Mouse (Mus musculus) small intestine, adult 2 months (tissue): ENCODE measurements around the gene Adk. TPM values are rescaled to one million over a fixed set of nuclear protein-coding genes. Genes with fewer than 3 reads are reported as not detected.

Experiments used
- H3K27ac ChIP-seq: fragments of 200-500 bp; 2 replicates; pipeline ENCODE4 v1.5.1; 2012; ENCODE audit warnings: low read depth, low read length, control low read depth, inconsistent platforms; ENCODE audit not compliant: insufficient read depth
- H3K27me3 ChIP-seq: fragments of 200-500 bp; 2 replicates; pipeline ENCODE4 v1.6.1; 2012; ENCODE audit warnings: mild to moderate bottlenecking, moderate library complexity, low read length, inconsistent platforms; ENCODE audit not compliant: control insufficient read depth, insufficient read depth
- H3K36me3 ChIP-seq: fragments of 200-500 bp; 2 replicates; pipeline ENCODE4 v1.6.1; 2012; ENCODE audit warnings: mild to moderate bottlenecking, low read length, control low read depth, inconsistent platforms; ENCODE audit not compliant: control insufficient read depth, insufficient read depth
- H3K4me1 ChIP-seq: fragments of 200-500 bp; 2 replicates; pipeline ENCODE4 v1.6.1; 2012; ENCODE audit warnings: low read length, inconsistent platforms, mixed read lengths; ENCODE audit not compliant: control insufficient read depth, insufficient read depth, insufficient read length
- H3K4me3 ChIP-seq: fragments of 200-500 bp; 2 replicates; pipeline ENCODE4 v1.5.1; 2012; ENCODE audit warnings: low read depth, mild to moderate bottlenecking, control low read depth, inconsistent platforms, low read length, moderate library complexity
- CTCF ChIP-seq: fragments of 200-500 bp; IDR thresholded peaks from 2 replicates; pipeline ENCODE4 v1.5.1; 2012; ENCODE audit warnings: low read depth, mild to moderate bottlenecking, control low read depth, inconsistent platforms, low read length, moderate library complexity, mixed read lengths; ENCODE audit not compliant: insufficient replicate concordance, insufficient read length; ENCODE audit errors: extremely low read depth
- POLR2A ChIP-seq: fragments of 200-500 bp; IDR thresholded peaks from 2 replicates; pipeline ENCODE4 v1.6.1; 2012; ENCODE audit warnings: low read depth, mild to moderate bottlenecking, control low read depth, inconsistent platforms, low read length, moderate library complexity
- WGBS: fragments of 180-500 bp; shearing (Covaris S2); methylation state at CpG from one replicate; pipeline ENCODE4 v1.1.7; 2018; 5-methylcytosine and 5-hydroxymethylcytosine counted together
- polyA plus RNA-seq: library from polyadenylated mRNA; depleted of rRNA; stranded (reverse); fragments of >200 nt; gene quantifications from 2 replicates; pipeline ENCODE4 v1.2.3, GENCODE M21; 2012; rRNA removed

The Adk gene
- polyA plus RNA-seq, 1 experiment: 37.6 TPM

GRCm38 (mm10) chr14:21489116-21489485, 436.7 kb downstream of the Adk start:
- no peak overlapping the region for H3K27ac ChIP-seq
- TF ChIP-seq CTCF (no peak), POLR2A (no peak)
- H3K4me1 ChIP-seq: peaks cover 9% of the 10 kb centered on the region; the same call in 1 of the 2 replicates
- H3K4me3 ChIP-seq: no peak overlapping the region
- H3K27me3 ChIP-seq: no peaks in the 10 kb centered on the region
- 87% methylated on average over 3 of the region's 3 CpGs for WGBS
- no peaks in the 10 kb centered on the region for H3K36me3 ChIP-seq

- no peak overlapping the region for H3K27ac ChIP-seq
- TF ChIP-seq CTCF (no peak), POLR2A (no peak)
- 74% methylated on average over 4 of the region's 4 CpGs for whole genome bisulfite sequencing
- H3K4me1 ChIP-seq: peaks cover 2% of the 10 kb centered on the region; the same call in 1 of the 2 replicates
- no peaks in the 10 kb centered on the region for H3K27me3 ChIP-seq
- no peak overlapping the region for H3K4me3 ChIP-seq
- H3K36me3 ChIP-seq: no peaks in the 10 kb centered on the region
Measured at GRCm38 (mm10) chr14:21490141-21490540, 437.8 kb downstream of the Adk start.

Other genes starting within 250 kb of the Adk start
- gene Plau, start 215.9 kb upstream of the Adk start, polyA plus RNA-seq: 3.1 and 3.8 TPM in 2 replicates
- gene Vcl, start 123.2 kb upstream of the Adk start, polyA plus RNA-seq: 10.7 and 18.5 TPM in 2 replicates
- gene Ap3m1, start 66 bp upstream of the Adk start, polyA plus RNA-seq: 3.5 and 8.8 TPM in 2 replicates